In the genomic region with DNA sequence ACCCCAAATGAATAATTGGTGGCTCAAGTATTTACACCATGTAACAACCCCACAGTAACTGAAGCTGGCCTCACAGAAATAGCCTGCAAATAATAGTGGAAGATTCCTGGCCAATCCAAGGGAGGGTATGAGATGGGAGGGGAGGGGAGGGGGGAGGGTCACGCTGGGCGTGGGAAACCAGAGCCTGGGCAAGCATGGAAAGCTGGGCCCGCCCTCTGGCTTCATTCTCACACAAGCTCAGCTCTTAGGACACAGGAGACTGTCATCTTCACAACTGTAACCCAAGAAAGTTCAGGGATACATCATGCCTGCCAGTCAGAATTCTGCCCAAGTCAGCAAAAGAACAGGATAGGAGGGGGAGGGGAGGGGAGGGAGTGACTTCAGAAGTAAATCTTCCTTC, we compare ENCODE assay signal across 12 mouse cellular contexts. TPM values are rescaled to one million over a fixed set of nuclear protein-coding genes. Genes with fewer than 3 reads are reported as not detected.
DNase-seq lines count a peak whose midpoint lies in the region; ATAC-seq and TF ChIP-seq lines count a peak whose summit lies in the region.
"Had no signal": no experiment of that assay in that cellular context is flagged by ENCODE, and none has a peak within 500 bp of the region (broad histone marks: within the 10 kb centered on the region; RNA-seq: fewer than 3 reads in every experiment).

No protein-coding gene starts in this region.

- TF ChIP-seq CTCF in hindbrain, postnatal 0 days (IDR thresholded peaks at IDR 0.05; ENCODE audit: low read depth) = no peak

- no peaks in the 10 kb centered on the region for H3K27me3 ChIP-seq in hindbrain, embryonic 11.5 days (ENCODE audit: control insufficient read depth, insufficient read depth, low read length)
- H3K27me3 ChIP-seq in hindbrain, postnatal 0 days (ENCODE audit: insufficient read depth, low read length) = no peaks in the 10 kb centered on the region
- H3K27me3 ChIP-seq in forebrain, embryonic 13.5 days = no peaks in the 10 kb centered on the region
- no peaks in the 10 kb centered on the region for H3K27me3 ChIP-seq in midbrain, embryonic 13.5 days
- H3K27me3 ChIP-seq: heart, embryonic 13.5 days had no signal

- ATAC-seq in hindbrain, embryonic 11.5 days (ENCODE audit: low FRiP score) = peak; percentile 68
- ATAC-seq in hindbrain, postnatal 0 days = no peak
- peak; percentile 19; the same call in 1 of the 2 replicates for ATAC-seq in forebrain, embryonic 13.5 days
- ATAC-seq in midbrain, embryonic 13.5 days = peak; percentile 30; the same call in 1 of the 2 replicates
- ATAC-seq: inflammation-experienced regulatory T-cells, adult 6 months had no signal

- DNase-seq in hindbrain, embryonic 11.5 days (ENCODE audit: low spot score) = peak; percentile 32
- DNase-seq in hindbrain, postnatal 0 days (ENCODE audit: low spot score) = no peak
- peak; percentile 43 for DNase-seq in ZHBTc4 (ENCODE audit: low read depth, low spot score)
- no peak for DNase-seq in frontal cortex, postnatal 25 days (ENCODE audit: low spot score in 2 of 2)
- no peak for DNase-seq in left cerebral cortex, adult 8-10 months (ENCODE audit: low spot score in 2 of 2)
- no peak for DNase-seq in cerebellum, adult 8-10 months

- no peak overlapping the region for H3K9ac ChIP-seq in hindbrain, embryonic 11.5 days (ENCODE audit: low read depth, low read length)
- no peak overlapping the region for H3K9ac ChIP-seq in hindbrain, postnatal 0 days (replicated peaks; ENCODE audit: low read length)
- no peak overlapping the region for H3K9ac ChIP-seq in forebrain, embryonic 13.5 days
- no peak overlapping the region for H3K9ac ChIP-seq in midbrain, embryonic 13.5 days (replicated peaks)
- H3K9ac ChIP-seq: heart, embryonic 13.5 days; liver, embryonic 14.5 days had no signal

- H3K36me3 ChIP-seq in hindbrain, embryonic 11.5 days (ENCODE audit: control insufficient read depth, insufficient read depth, low read length) = no peaks in the 10 kb centered on the region
- H3K36me3 ChIP-seq in hindbrain, postnatal 0 days (ENCODE audit: insufficient read depth, low read length) = peaks cover 10% of the 10 kb centered on the region; the same call in 1 of the 2 replicates
- peaks cover 46% of the 10 kb centered on the region for H3K36me3 ChIP-seq in forebrain, embryonic 13.5 days (ENCODE audit: poor library complexity, severe bottlenecking)
- H3K36me3 ChIP-seq in midbrain, embryonic 13.5 days = peaks cover 35% of the 10 kb centered on the region

- no peak overlapping the region for H3K4me2 ChIP-seq in hindbrain, embryonic 11.5 days (replicated peaks; ENCODE audit: low read depth, low read length)
- no peak overlapping the region for H3K4me2 ChIP-seq in hindbrain, postnatal 0 days (ENCODE audit: low read depth, low read length)
- H3K4me2 ChIP-seq in forebrain, embryonic 13.5 days = no peak overlapping the region
- H3K4me2 ChIP-seq in midbrain, embryonic 13.5 days (replicated peaks) = no peak overlapping the region
- H3K4me2 ChIP-seq: heart, embryonic 13.5 days had no signal

- 0 out of 2 replicates have a peak, but pooled peaks cover 2% of the 10 kb centered on the region for H3K4me1 ChIP-seq in hindbrain, embryonic 11.5 days (replicated peaks; ENCODE audit: control insufficient read depth, insufficient read depth, low read length)
- peaks cover 8% of the 10 kb centered on the region for H3K4me1 ChIP-seq in hindbrain, postnatal 0 days (ENCODE audit: insufficient read depth, low read length)
- peaks cover 23% of the 10 kb centered on the region for H3K4me1 ChIP-seq in forebrain, embryonic 13.5 days
- H3K4me1 ChIP-seq in midbrain, embryonic 13.5 days (replicated peaks) = peaks cover 29% of the 10 kb centered on the region

- no peaks in the 10 kb centered on the region for H3K9me3 ChIP-seq in hindbrain, embryonic 11.5 days (ENCODE audit: control insufficient read depth, low read length)
- no peaks in the 10 kb centered on the region for H3K9me3 ChIP-seq in hindbrain, postnatal 0 days (ENCODE audit: low read length)
- H3K9me3 ChIP-seq in forebrain, embryonic 13.5 days (replicated peaks) = no peaks in the 10 kb centered on the region
- no peaks in the 10 kb centered on the region for H3K9me3 ChIP-seq in midbrain, embryonic 13.5 days
- H3K9me3 ChIP-seq: heart, embryonic 13.5 days had no signal

- H3K27ac ChIP-seq in hindbrain, embryonic 11.5 days (ENCODE audit: low read depth, low read length) = no peak overlapping the region
- no peak overlapping the region for H3K27ac ChIP-seq in hindbrain, postnatal 0 days
- no peak overlapping the region for H3K27ac ChIP-seq in forebrain, embryonic 13.5 days
- H3K27ac ChIP-seq in midbrain, embryonic 13.5 days = no peak overlapping the region
- H3K27ac ChIP-seq: heart, embryonic 13.5 days; liver, embryonic 14.5 days; macrophage had no signal

- no peak overlapping the region for H3K4me3 ChIP-seq in hindbrain, embryonic 11.5 days (ENCODE audit: low read depth, low read length)
- no peak overlapping the region for H3K4me3 ChIP-seq in hindbrain, postnatal 0 days (ENCODE audit: low read length)
- H3K4me3 ChIP-seq in forebrain, embryonic 13.5 days = no peak overlapping the region
- no peak overlapping the region for H3K4me3 ChIP-seq in midbrain, embryonic 13.5 days (replicated peaks)
- H3K4me3 ChIP-seq: heart, embryonic 13.5 days had no signal

- 22% methylated on average over 3 of the region's 3 CpGs for WGBS in hindbrain, embryonic 11.5 days
- 36% methylated on average over 3 of the region's 3 CpGs for WGBS in hindbrain, postnatal 0 days
- WGBS in forebrain, embryonic 13.5 days = 32% methylated on average over 3 of the region's 3 CpGs
- 32% methylated on average over 3 of the region's 3 CpGs for WGBS in midbrain, embryonic 13.5 days

RNA-seq across cellular contexts. Expression of gene Rpia, which starts 6.2 kb away (rescaled TPM):
- 2.5 and 3.7 TPM in 2 replicates for polyA plus RNA-seq in hindbrain, embryonic 11.5 days (2014; fragmentation: Nextera tagmentation; extraction: Ambion mirVana)
- 7.1 and 9.0 TPM in 2 replicates for total RNA-seq in hindbrain, postnatal 0 days (2014; rRNA removed)
- polyA plus RNA-seq in hindbrain, postnatal 0 days (2015; fragmentation: Nextera tagmentation; extraction: Ambion mirVana) = 1.7 and 2.2 TPM in 2 replicates
- polyA plus RNA-seq in forebrain, embryonic 13.5 days (2015; fragmentation: Nextera tagmentation; extraction: Ambion mirVana) = 3.4 and 4.2 TPM in 2 replicates
- polyA plus RNA-seq in midbrain, embryonic 13.5 days (2015; fragmentation: Nextera tagmentation; extraction: Ambion mirVana) = 2.4 and 3.5 TPM in 2 replicates
- 10 to 100 TPM; 11.5 to 16.0 (median 14.0) TPM for total RNA-seq in left cerebral cortex, adult 8-10 months (2022)

RNA-seq across cellular contexts. Expression of gene Eif2ak3, which starts 58.5 kb away (rescaled TPM):
- polyA plus RNA-seq in hindbrain, embryonic 11.5 days (2014; fragmentation: Nextera tagmentation; extraction: Ambion mirVana) = 10.5 and 12.4 TPM in 2 replicates
- total RNA-seq in hindbrain, postnatal 0 days (2014; rRNA removed) = 18.3 and 25.6 TPM in 2 replicates
- 7.6 and 8.2 TPM in 2 replicates for polyA plus RNA-seq in hindbrain, postnatal 0 days (2015; fragmentation: Nextera tagmentation; extraction: Ambion mirVana)
- polyA plus RNA-seq in forebrain, embryonic 13.5 days (2015; fragmentation: Nextera tagmentation; extraction: Ambion mirVana) = 12.4 and 12.6 TPM in 2 replicates
- 12.3 and 13.4 TPM in 2 replicates for polyA plus RNA-seq in midbrain, embryonic 13.5 days (2015; fragmentation: Nextera tagmentation; extraction: Ambion mirVana)
- total RNA-seq in left cerebral cortex, adult 8-10 months (2022) = 10 to 100 TPM; 24.4 to 27.0 (median 25.8) TPM

Comparison
In these comparisons a context has a peak if more than half of its experiments do, and no peak if none do; other contexts are left out.
1. DNase-seq: peak in hindbrain, embryonic 11.5 days (single experiment) and ZHBTc4 (single experiment); none in hindbrain, postnatal 0 days (single experiment), frontal cortex, postnatal 25 days (0 of 2), left cerebral cortex, adult 8-10 months (0 of 2) and cerebellum, adult 8-10 months (single experiment).